Mouse (Mus musculus): ENCODE data around the gene Mgat5b.

- TF ChIP-seq CTCF (IDR thresholded peaks at IDR 0.05; ENCODE audit: extremely low read depth, insufficient read depth, insufficient read length, insufficient replicate concordance) = no peak
- no peak for TF ChIP-seq POLR2A (IDR thresholded peaks at IDR 0.05; ENCODE audit: low read depth, low read length)
These were observed 46.4 kb downstream of the Mgat5b start for GRCm38 (mm10) chr11:116965061-116965460.
